Mouse (Mus musculus): ENCODE data around the gene Plod1. TPM values are rescaled to one million over a fixed set of nuclear protein-coding genes. Genes with fewer than 3 reads are reported as not detected.

Gene Plod1
- polyA plus RNA-seq, 1 experiment from 2014 or later: 32.7 TPM

GRCm38 (mm10) chr4:147965712-147966111 lies 29.1 kb upstream of the Plod1 start:
- DNase-seq (ENCODE audit: low spot score) (no peak), ATAC-seq (replicated peaks; ENCODE audit: insufficient number of reproducible peaks, low FRiP score, low TSS enrichment, low read depth) (no peak)
- no peak overlapping the region for H3K27ac ChIP-seq (replicated peaks; ENCODE audit: low read depth, low read length)
- H3K27me3 ChIP-seq (ENCODE audit: control insufficient read depth, insufficient read depth, low read length): no peaks in the 10 kb centered on the region
- no peaks in the 10 kb centered on the region for H3K4me1 ChIP-seq (ENCODE audit: control insufficient read depth, insufficient read depth, low read length)
- H3K4me2 ChIP-seq (ENCODE audit: low read depth, low read length): no peak overlapping the region
- WGBS: 83% methylated on average over 7 of the region's 7 CpGs
- H3K36me3 ChIP-seq (replicated peaks; ENCODE audit: control insufficient read depth, insufficient read depth, low read depth, low read length): no peaks in the 10 kb centered on the region
- H3K9me3 ChIP-seq (replicated peaks; ENCODE audit: control insufficient read depth, low read length): no peaks in the 10 kb centered on the region
- H3K9ac ChIP-seq (replicated peaks; ENCODE audit: low read length): no peak overlapping the region
- no peak overlapping the region for H3K4me3 ChIP-seq (ENCODE audit: low read depth, low read length)

GRCm38 (mm10) chr4:147963623-147964022 lies 27.1 kb upstream of the Plod1 start:
- no peak overlapping the region for H3K4me3 ChIP-seq (ENCODE audit: low read depth, low read length)
- no peak overlapping the region for H3K4me2 ChIP-seq (ENCODE audit: low read depth, low read length)
- 86% methylated on average over 15 of the region's 15 CpGs for WGBS
- no peaks in the 10 kb centered on the region for H3K27me3 ChIP-seq (ENCODE audit: control insufficient read depth, insufficient read depth, low read length)
- no peak overlapping the region for H3K9ac ChIP-seq (replicated peaks; ENCODE audit: low read length)
- no peak overlapping the region for H3K27ac ChIP-seq (replicated peaks; ENCODE audit: low read depth, low read length)
- H3K36me3 ChIP-seq (replicated peaks; ENCODE audit: control insufficient read depth, insufficient read depth, low read depth, low read length): no peaks in the 10 kb centered on the region
- no peaks in the 10 kb centered on the region for H3K4me1 ChIP-seq (ENCODE audit: control insufficient read depth, insufficient read depth, low read length)
- DNase-seq (ENCODE audit: low spot score): no peak
- H3K9me3 ChIP-seq (replicated peaks; ENCODE audit: control insufficient read depth, low read length): no peaks in the 10 kb centered on the region
- ATAC-seq (replicated peaks; ENCODE audit: insufficient number of reproducible peaks, low FRiP score, low TSS enrichment, low read depth): no peak

GRCm38 (mm10) chr4:147962781-147963180 lies 26.2 kb upstream of the Plod1 start:
- H3K9me3 ChIP-seq (replicated peaks; ENCODE audit: control insufficient read depth, low read length): no peaks in the 10 kb centered on the region
- H3K4me1 ChIP-seq (ENCODE audit: control insufficient read depth, insufficient read depth, low read length): no peaks in the 10 kb centered on the region
- H3K4me3 ChIP-seq (ENCODE audit: low read depth, low read length): no peak overlapping the region
- no peaks in the 10 kb centered on the region for H3K27me3 ChIP-seq (ENCODE audit: control insufficient read depth, insufficient read depth, low read length)
- no peak overlapping the region for H3K9ac ChIP-seq (replicated peaks; ENCODE audit: low read length)
- 49% methylated on average over 6 of the region's 6 CpGs for WGBS
- ATAC-seq (replicated peaks; ENCODE audit: insufficient number of reproducible peaks, low FRiP score, low TSS enrichment, low read depth) (no peak), DNase-seq (ENCODE audit: low spot score) (no peak)
- H3K27ac ChIP-seq (replicated peaks; ENCODE audit: low read depth, low read length): no peak overlapping the region
- H3K4me2 ChIP-seq (ENCODE audit: low read depth, low read length): no peak overlapping the region
- H3K36me3 ChIP-seq (replicated peaks; ENCODE audit: control insufficient read depth, insufficient read depth, low read depth, low read length): no peaks in the 10 kb centered on the region

GRCm38 (mm10) chr4:147959881-147960831 lies 23.6 kb upstream of the Plod1 start:
- H3K27me3 ChIP-seq (ENCODE audit: control insufficient read depth, insufficient read depth, low read length): no peaks in the 10 kb centered on the region
- DNase-seq (ENCODE audit: low spot score) (peak; percentile 84), ATAC-seq (replicated peaks; ENCODE audit: insufficient number of reproducible peaks, low FRiP score, low TSS enrichment, low read depth) (0 out of 2 replicates have a peak, but pooled peaks have one; percentile 50)
- no peak overlapping the region for H3K4me3 ChIP-seq (ENCODE audit: low read depth, low read length)
- no peak overlapping the region for H3K4me2 ChIP-seq (ENCODE audit: low read depth, low read length)
- no peak overlapping the region for H3K27ac ChIP-seq (replicated peaks; ENCODE audit: low read depth, low read length)
- no peaks in the 10 kb centered on the region for H3K36me3 ChIP-seq (replicated peaks; ENCODE audit: control insufficient read depth, insufficient read depth, low read depth, low read length)
- no peaks in the 10 kb centered on the region for H3K9me3 ChIP-seq (replicated peaks; ENCODE audit: control insufficient read depth, low read length)
- WGBS: 46% methylated on average over 6 of the region's 6 CpGs
- no peaks in the 10 kb centered on the region for H3K4me1 ChIP-seq (ENCODE audit: control insufficient read depth, insufficient read depth, low read length)
- H3K9ac ChIP-seq (replicated peaks; ENCODE audit: low read length): no peak overlapping the region

- DNase-seq (ENCODE audit: low spot score): peak; percentile 78
- Histone ChIP-seq H3K4me3 (ENCODE audit: low read depth, low read length) (no peak overlapping the region), H3K27me3 (ENCODE audit: control insufficient read depth, insufficient read depth, low read length) (no peaks in the 10 kb centered on the region), H3K9me3 (replicated peaks; ENCODE audit: control insufficient read depth, low read length) (no peaks in the 10 kb centered on the region), H3K4me1 (ENCODE audit: control insufficient read depth, insufficient read depth, low read length) (no peaks in the 10 kb centered on the region), H3K4me2 (ENCODE audit: low read depth, low read length) (no peak overlapping the region), H3K27ac (replicated peaks; ENCODE audit: low read depth, low read length) (no peak overlapping the region), H3K36me3 (replicated peaks; ENCODE audit: control insufficient read depth, insufficient read depth, low read depth, low read length) (no peaks in the 10 kb centered on the region), H3K9ac (replicated peaks; ENCODE audit: low read length) (no peak overlapping the region)
- ATAC-seq (replicated peaks; ENCODE audit: insufficient number of reproducible peaks, low FRiP score, low TSS enrichment, low read depth): no peak
- WGBS: 46% methylated on average over 11 of the region's 11 CpGs
Measured at GRCm38 (mm10) chr4:147957141-147957540, 20.6 kb upstream of the Plod1 start.

- H3K36me3 ChIP-seq (replicated peaks; ENCODE audit: control insufficient read depth, insufficient read depth, low read depth, low read length): no peaks in the 10 kb centered on the region
- H3K9ac ChIP-seq (replicated peaks; ENCODE audit: low read length): no peak overlapping the region
- H3K9me3 ChIP-seq (replicated peaks; ENCODE audit: control insufficient read depth, low read length): no peaks in the 10 kb centered on the region
- no peaks in the 10 kb centered on the region for H3K4me1 ChIP-seq (ENCODE audit: control insufficient read depth, insufficient read depth, low read length)
- no peak overlapping the region for H3K27ac ChIP-seq (replicated peaks; ENCODE audit: low read depth, low read length)
- peak; percentile 73 for DNase-seq (ENCODE audit: low spot score)
- H3K27me3 ChIP-seq (ENCODE audit: control insufficient read depth, insufficient read depth, low read length): no peaks in the 10 kb centered on the region
- H3K4me3 ChIP-seq (ENCODE audit: low read depth, low read length): no peak overlapping the region
- no peak overlapping the region for H3K4me2 ChIP-seq (ENCODE audit: low read depth, low read length)
- WGBS: 10% methylated on average over 4 of the region's 4 CpGs
- 0 out of 2 replicates have a peak, but pooled peaks have one; percentile 15 for ATAC-seq (replicated peaks; ENCODE audit: insufficient number of reproducible peaks, low FRiP score, low TSS enrichment, low read depth)
Measured at GRCm38 (mm10) chr4:147953590-147953989, 17.0 kb upstream of the Plod1 start.

- no peak overlapping the region for H3K9ac ChIP-seq (replicated peaks; ENCODE audit: low read length)
- DNase-seq (ENCODE audit: low spot score) (no peak), ATAC-seq (replicated peaks; ENCODE audit: insufficient number of reproducible peaks, low FRiP score, low TSS enrichment, low read depth) (no peak)
- WGBS: 73% methylated on average over 2 of the region's 2 CpGs
- H3K4me2 ChIP-seq (ENCODE audit: low read depth, low read length): no peak overlapping the region
- H3K4me1 ChIP-seq (ENCODE audit: control insufficient read depth, insufficient read depth, low read length): no peaks in the 10 kb centered on the region
- no peaks in the 10 kb centered on the region for H3K9me3 ChIP-seq (replicated peaks; ENCODE audit: control insufficient read depth, low read length)
- H3K27ac ChIP-seq (replicated peaks; ENCODE audit: low read depth, low read length): no peak overlapping the region
- peaks cover 8% of the 10 kb centered on the region for H3K36me3 ChIP-seq (replicated peaks; ENCODE audit: control insufficient read depth, insufficient read depth, low read depth, low read length)
- no peak overlapping the region for H3K4me3 ChIP-seq (ENCODE audit: low read depth, low read length)
- no peaks in the 10 kb centered on the region for H3K27me3 ChIP-seq (ENCODE audit: control insufficient read depth, insufficient read depth, low read length)
Measured at GRCm38 (mm10) chr4:147947511-147947910, 10.9 kb upstream of the Plod1 start.

- Histone ChIP-seq H3K9ac (replicated peaks; ENCODE audit: low read length) (no peak overlapping the region), H3K9me3 (replicated peaks; ENCODE audit: control insufficient read depth, low read length) (no peaks in the 10 kb centered on the region), H3K27ac (replicated peaks; ENCODE audit: low read depth, low read length) (no peak overlapping the region), H3K4me2 (ENCODE audit: low read depth, low read length) (no peak overlapping the region), H3K4me1 (ENCODE audit: control insufficient read depth, insufficient read depth, low read length) (peaks cover 7% of the 10 kb centered on the region; the same call in 1 of the 2 replicates), H3K27me3 (ENCODE audit: control insufficient read depth, insufficient read depth, low read length) (no peaks in the 10 kb centered on the region), H3K36me3 (replicated peaks; ENCODE audit: control insufficient read depth, insufficient read depth, low read depth, low read length) (peaks cover 8% of the 10 kb centered on the region), H3K4me3 (ENCODE audit: low read depth, low read length) (no peak overlapping the region)
- ATAC-seq (replicated peaks; ENCODE audit: insufficient number of reproducible peaks, low FRiP score, low TSS enrichment, low read depth) (no peak), DNase-seq (ENCODE audit: low spot score) (no peak)
- WGBS: 91% methylated on average over 1 of the region's 1 CpGs
Measured at GRCm38 (mm10) chr4:147943005-147943404, 6.4 kb upstream of the Plod1 start.
